Mouse (Mus musculus) heart, embryonic 16.5 days (tissue): ENCODE results near the gene Bmp8b. TPM values are rescaled to one million over a fixed set of nuclear protein-coding genes. Genes with fewer than 3 reads are reported as not detected.
"Not testable (repeated sequence)": the region's sequence is repeated elsewhere in the genome, so short reads cannot be mapped to it uniquely, and the experiment has no call there.

Experiments used
- ATAC-seq: fragments of 200-750 bp; cut with Nextera tagmentation; replicated peaks from 2 replicates; pipeline ENCODE4 v1.8.0; 2017; ENCODE audit warnings: moderate number of reproducible peaks; ENCODE audit not compliant: insufficient read depth, low FRiP score; ENCODE audit errors: extremely low read depth
- H3K27ac ChIP-seq: fragments of 300-500 bp; sonication (generic); 2 replicates; pipeline ENCODE4 v1.5.1; 2014; ENCODE audit warnings: mild to moderate bottlenecking, low read length, control low read depth, moderate library complexity
- H3K27me3 ChIP-seq: fragments of 300-500 bp; sonication (generic); 2 replicates; pipeline ENCODE4 v1.6.1; 2014; ENCODE audit warnings: low read length, mixed read lengths; ENCODE audit not compliant: control insufficient read depth, insufficient read depth
- H3K36me3 ChIP-seq: fragments of 300-500 bp; sonication (generic); 2 replicates; pipeline ENCODE4 v1.6.1; 2014; ENCODE audit not compliant: control insufficient read depth, insufficient read depth
- H3K4me1 ChIP-seq: fragments of 300-500 bp; sonication (generic); 2 replicates; pipeline ENCODE4 v1.6.1; 2014; ENCODE audit warnings: low read length, mixed read lengths; ENCODE audit not compliant: control insufficient read depth, insufficient read depth
- H3K4me2 ChIP-seq: fragments of 300-500 bp; sonication (generic); 2 replicates; pipeline ENCODE4 v1.6.1; 2014; ENCODE audit warnings: low read depth, mild to moderate bottlenecking, control low read depth, low read length
- H3K4me3 ChIP-seq: fragments of 300-500 bp; sonication (generic); 2 replicates; pipeline ENCODE4 v1.5.1; 2014; ENCODE audit warnings: mild to moderate bottlenecking, control low read depth, low read length
- H3K9ac ChIP-seq: fragments of 300-500 bp; sonication (generic); 2 replicates; pipeline ENCODE4 v1.6.1; 2014; ENCODE audit warnings: low read length, control low read depth
- H3K9me3 ChIP-seq: fragments of 300-500 bp; sonication (generic); replicated peaks from 2 replicates; pipeline ENCODE4 v1.6.1; 2016; ENCODE audit warnings: low read length; ENCODE audit not compliant: control insufficient read depth
- WGBS: fragments of 180-500 bp; shearing (Covaris S2); extraction: QIAGEN DNeasy Blood & Tissue Kit; methylation state at CpG from one replicate; pipeline ENCODE4 v1.1.7; 2014; 5-methylcytosine and 5-hydroxymethylcytosine counted together
- polyA plus RNA-seq: library from polyadenylated mRNA; unstranded; fragments of >200 nt; fragmentation: Nextera tagmentation; extraction: Ambion mirVana; gene quantifications from 2 replicates; pipeline ENCODE4 v1.2.1, GENCODE M21; 2015

The Bmp8b gene
- polyA plus RNA-seq, 1 experiment from 2014 or later, result 0.45 TPM

- Histone ChIP-seq H3K4me1 (no peaks in the 10 kb centered on the region), H3K36me3 (no peaks in the 10 kb centered on the region), H3K4me3 (no peak overlapping the region), H3K27ac (no peak overlapping the region), H3K9ac (no peak overlapping the region), H3K4me2 (no peak overlapping the region), H3K9me3 (no peaks in the 10 kb centered on the region), H3K27me3 (0 out of 2 replicates have a peak, but pooled peaks cover 2% of the 10 kb centered on the region)
- 47% methylated on average over 2 of the region's 2 CpGs for WGBS
- ATAC-seq, result no peak
These were observed 50.5 kb downstream of the Bmp8b start for GRCm38 (mm10) chr4:123155427-123155826.

GRCm38 (mm10) chr4:123155840-123156239 is 50.9 kb downstream of the Bmp8b start:
- no peak overlapping the region for H3K9ac ChIP-seq
- no peak overlapping the region for H3K4me2 ChIP-seq
- no peaks in the 10 kb centered on the region for H3K36me3 ChIP-seq
- H3K9me3 ChIP-seq, result no peaks in the 10 kb centered on the region
- no peaks in the 10 kb centered on the region for H3K4me1 ChIP-seq
- no peak overlapping the region for H3K4me3 ChIP-seq
- no peak overlapping the region for H3K27ac ChIP-seq
- 0 out of 2 replicates have a peak, but pooled peaks cover 2% of the 10 kb centered on the region for H3K27me3 ChIP-seq
- ATAC-seq, result no peak

GRCm38 (mm10) chr4:123160571-123160970 is 55.6 kb downstream of the Bmp8b start:
- ATAC-seq, result no peak
- Histone ChIP-seq H3K27ac (no peak overlapping the region), H3K4me1 (peaks cover 6% of the 10 kb centered on the region; the same call in 1 of the 2 replicates), H3K4me2 (no peak overlapping the region), H3K36me3 (no peaks in the 10 kb centered on the region), H3K9me3 (no peaks in the 10 kb centered on the region), H3K4me3 (no peak overlapping the region), H3K9ac (no peak overlapping the region), H3K27me3 (0 out of 2 replicates have a peak, but pooled peaks cover 2% of the 10 kb centered on the region)
- WGBS, result 68% methylated on average over 6 of the region's 6 CpGs

- H3K4me2 ChIP-seq, H3K4me1 ChIP-seq, H3K27me3 ChIP-seq, H3K36me3 ChIP-seq, H3K9ac ChIP-seq, H3K4me3 ChIP-seq, ATAC-seq, H3K27ac ChIP-seq, H3K9me3 ChIP-seq: not testable (repeated sequence)
- 88% methylated on average over 3 of the region's 3 CpGs for WGBS
These were observed 56.3 kb downstream of the Bmp8b start for GRCm38 (mm10) chr4:123161251-123161650.

GRCm38 (mm10) chr4:123162305-123162917 is 57.4 kb downstream of the Bmp8b start:
- H3K4me1 ChIP-seq, result peaks cover 6% of the 10 kb centered on the region; the same call in 1 of the 2 replicates
- H3K4me3 ChIP-seq, result no peak overlapping the region
- peak overlapping the region; percentile 38 for H3K4me2 ChIP-seq
- ATAC-seq, result no peak
- H3K9ac ChIP-seq, result no peak overlapping the region
- 9% methylated on average over 15 of the region's 15 CpGs for WGBS
- 0 out of 2 replicates have a peak, but pooled peaks cover 2% of the 10 kb centered on the region for H3K27me3 ChIP-seq
- no peaks in the 10 kb centered on the region for H3K36me3 ChIP-seq
- no peaks in the 10 kb centered on the region for H3K9me3 ChIP-seq
- H3K27ac ChIP-seq, result no peak overlapping the region

- peaks cover 6% of the 10 kb centered on the region; the same call in 1 of the 2 replicates for H3K4me1 ChIP-seq
- H3K9me3 ChIP-seq, result peaks cover 2% of the 10 kb centered on the region
- no peaks in the 10 kb centered on the region for H3K36me3 ChIP-seq
- no peak overlapping the region for H3K4me3 ChIP-seq
- peak overlapping the region; percentile 28 for H3K4me2 ChIP-seq
- no peak overlapping the region for H3K27ac ChIP-seq
- H3K27me3 ChIP-seq, result 0 out of 2 replicates have a peak, but pooled peaks cover 2% of the 10 kb centered on the region
- 32% methylated on average over 15 of the region's 15 CpGs for WGBS
- no peak for ATAC-seq
- H3K9ac ChIP-seq, result no peak overlapping the region
These were observed 59.2 kb downstream of the Bmp8b start for GRCm38 (mm10) chr4:123164157-123164556.

GRCm38 (mm10) chr4:123171811-123172210 is 66.8 kb downstream of the Bmp8b start:
- H3K9ac ChIP-seq, result no peak overlapping the region
- H3K36me3 ChIP-seq, result no peaks in the 10 kb centered on the region
- no peak overlapping the region for H3K4me2 ChIP-seq
- 0 out of 2 replicates have a peak, but pooled peaks have one; percentile 37 for ATAC-seq
- no peak overlapping the region for H3K27ac ChIP-seq
- no peaks in the 10 kb centered on the region for H3K4me1 ChIP-seq
- peaks cover 7% of the 10 kb centered on the region; the same call in 1 of the 2 replicates for H3K27me3 ChIP-seq
- no peak overlapping the region for H3K4me3 ChIP-seq
- H3K9me3 ChIP-seq, result peaks cover 7% of the 10 kb centered on the region

Other genes with a start within 250 kb of the Bmp8b start
- gene Cap1, start 219.1 kb upstream of the Bmp8b start, polyA plus RNA-seq, result 44.3 and 51.9 TPM in 2 replicates
- gene Mfsd2a, start 144.0 kb upstream of the Bmp8b start, polyA plus RNA-seq, result 0.55 and 0.80 TPM in 2 replicates
- 1.3 and 1.9 TPM in 2 replicates for gene Mycl, start 109.5 kb upstream of the Bmp8b start, polyA plus RNA-seq
- 9.9 and 11.0 TPM in 2 replicates for gene Trit1, start 88.6 kb upstream of the Bmp8b start, polyA plus RNA-seq
- gene Oxct2b, start 11.1 kb downstream of the Bmp8b start, polyA plus RNA-seq, result not detected in 2 replicates
- 58.1 and 58.4 TPM in 2 replicates for gene Ppie, start 34.8 kb downstream of the Bmp8b start, polyA plus RNA-seq
- 0.33 and 0.84 TPM in 2 replicates for gene Hpcal4, start 78.1 kb downstream of the Bmp8b start, polyA plus RNA-seq
- 1.4 and 1.7 TPM in 2 replicates for gene Nt5c1a, start 96.3 kb downstream of the Bmp8b start, polyA plus RNA-seq
- 13.2 and 13.9 TPM in 2 replicates for gene Heyl, start 128.4 kb downstream of the Bmp8b start, polyA plus RNA-seq
- gene Pabpc4, start 157.2 kb downstream of the Bmp8b start, polyA plus RNA-seq, result 55.0 and 60.5 TPM in 2 replicates
- gene Oxct2a, start 218.5 kb downstream of the Bmp8b start, polyA plus RNA-seq, result not detected in 2 replicates
- gene Bmp8a, start 238.1 kb downstream of the Bmp8b start, polyA plus RNA-seq, result 0.09 and 0.20 TPM in 2 replicates